Mouse (Mus musculus): Measurements from ENCODE around the gene Irs3. TPM values are rescaled to one million over a fixed set of nuclear protein-coding genes. Genes with fewer than 3 reads are reported as not detected.

The Irs3 gene
- polyA plus RNA-seq, 1 experiment: 0.04 TPM

- TF ChIP-seq MYOG (IDR thresholded peaks at IDR 0.05; ENCODE audit: control insufficient read depth in 1 of 3, insufficient read depth in 1 of 3, insufficient read length in 2 of 3, low read depth in 2 of 3) (no peak), MYOD1 (IDR thresholded peaks at IDR 0.05; ENCODE audit: control insufficient read depth in 1 of 3, insufficient read length in 2 of 3, low read depth in 2 of 3) (peak in 2 of 3 experiments; percentile 7 to 34)
- H3ac ChIP-seq (ENCODE audit: control insufficient read depth, insufficient read length): no peak overlapping the region
- no peak overlapping the region for H3K4me3 ChIP-seq
- H3K36me3 ChIP-seq (ENCODE audit: control insufficient read depth, insufficient read depth): peaks cover 9% of the 10 kb centered on the region
- peaks cover 32% of the 10 kb centered on the region for H3K79me2 ChIP-seq (ENCODE audit: control insufficient read depth, insufficient read depth)
- H3K4me2 ChIP-seq (ENCODE audit: low read depth): no peak overlapping the region
- H3K27me3 ChIP-seq (ENCODE audit: control insufficient read depth, insufficient read depth, insufficient read length): no peaks in the 10 kb centered on the region
These were observed 37.5 kb downstream of the Irs3 start for GRCm38 (mm10) chr5:137607860-137608653.

GRCm38 (mm10) chr5:137601365-137601729, 44.2 kb downstream of the Irs3 start:
- Histone ChIP-seq H3K4me2 (ENCODE audit: low read depth) (peak overlapping the region; percentile 90), H3K4me3 (peak overlapping the region; percentile 56), H3K36me3 (ENCODE audit: control insufficient read depth, insufficient read depth) (peaks cover 9% of the 10 kb centered on the region), H3K79me2 (ENCODE audit: control insufficient read depth, insufficient read depth) (peaks cover 13% of the 10 kb centered on the region), H3ac (ENCODE audit: control insufficient read depth, insufficient read length) (peak overlapping the region; percentile 43), H3K27me3 (ENCODE audit: control insufficient read depth, insufficient read depth, insufficient read length) (no peaks in the 10 kb centered on the region)
- TF ChIP-seq MYOG (IDR thresholded peaks at IDR 0.05; ENCODE audit: control insufficient read depth in 1 of 3, insufficient read depth in 1 of 3, insufficient read length in 2 of 3, low read depth in 2 of 3) (no peak), CEBPB (IDR thresholded peaks at IDR 0.05; ENCODE audit: insufficient read depth, poor library complexity, severe bottlenecking) (no peak), POLR2A (IDR thresholded peaks at IDR 0.05; ENCODE audit: insufficient read length, low read depth) (no peak), MAX (IDR thresholded peaks at IDR 0.05; ENCODE audit: low read depth) (no peak), TCF12 (IDR thresholded peaks at IDR 0.05; ENCODE audit: insufficient read depth, poor library complexity, severe bottlenecking) (no peak), POLR2AphosphoS2 (IDR thresholded peaks at IDR 0.05; ENCODE audit: insufficient read length, low read depth) (no peak), USF1 (IDR thresholded peaks at IDR 0.05; ENCODE audit: low read depth) (no peak), MYOD1 (IDR thresholded peaks at IDR 0.05; ENCODE audit: control insufficient read depth in 1 of 3, insufficient read length in 2 of 3, low read depth in 2 of 3) (no peak), REST (IDR thresholded peaks at IDR 0.05; ENCODE audit: insufficient read depth, insufficient read length) (no peak), E2F4 (IDR thresholded peaks at IDR 0.05; ENCODE audit: insufficient read depth) (no peak), TCF3 (IDR thresholded peaks at IDR 0.05; ENCODE audit: insufficient read length, low read depth) (no peak), SRF (IDR thresholded peaks at IDR 0.05; ENCODE audit: control insufficient read depth, insufficient read length, low read depth) (no peak)

- Histone ChIP-seq H3K27me3 (ENCODE audit: control insufficient read depth, insufficient read depth, insufficient read length) (no peaks in the 10 kb centered on the region), H3K4me2 (ENCODE audit: low read depth) (peak within 1 kb of the TSS; percentile 96), H3K4me3 (peak within 1 kb of the TSS; percentile 56)
These were observed 44.7 kb downstream of the Irs3 start, which contains the start of gene Mospd3 for GRCm38 (mm10) chr5:137600619-137601364. Gene Mospd3 (minus strand): TSS chr5:137601058.

GRCm38 (mm10) chr5:137600281-137600618, 45.3 kb downstream of the Irs3 start:
- H3ac ChIP-seq (ENCODE audit: control insufficient read depth, insufficient read length): peak overlapping the region; percentile 43
- H3K4me3 ChIP-seq: peak overlapping the region; percentile 56
- peaks cover 6% of the 10 kb centered on the region for H3K36me3 ChIP-seq (ENCODE audit: control insufficient read depth, insufficient read depth)
- peaks cover 13% of the 10 kb centered on the region for H3K79me2 ChIP-seq (ENCODE audit: control insufficient read depth, insufficient read depth)
- no peaks in the 10 kb centered on the region for H3K27me3 ChIP-seq (ENCODE audit: control insufficient read depth, insufficient read depth, insufficient read length)
- TF ChIP-seq MYOD1 (IDR thresholded peaks at IDR 0.05; ENCODE audit: control insufficient read depth in 1 of 3, insufficient read length in 2 of 3, low read depth in 2 of 3) (peak in 1 of 3 experiments; percentile 0), TCF12 (IDR thresholded peaks at IDR 0.05; ENCODE audit: insufficient read depth, poor library complexity, severe bottlenecking) (no peak), E2F4 (IDR thresholded peaks at IDR 0.05; ENCODE audit: insufficient read depth) (no peak), POLR2AphosphoS2 (IDR thresholded peaks at IDR 0.05; ENCODE audit: insufficient read length, low read depth) (peak; percentile 51)
- peak overlapping the region; percentile 96 for H3K4me2 ChIP-seq (ENCODE audit: low read depth)

More at GRCm38 (mm10) chr5:137600619-137601364, 44.7 kb downstream of the Irs3 start, which contains the start of gene Mospd3:
- peak; percentile 93 for TF ChIP-seq SRF (IDR thresholded peaks at IDR 0.05; ENCODE audit: control insufficient read depth, insufficient read length, low read depth)
- peak; percentile 60 for TF ChIP-seq POLR2A (IDR thresholded peaks at IDR 0.05; ENCODE audit: insufficient read length, low read depth)
- no peak for TF ChIP-seq REST (IDR thresholded peaks at IDR 0.05; ENCODE audit: insufficient read depth, insufficient read length)
- TF ChIP-seq MAX (IDR thresholded peaks at IDR 0.05; ENCODE audit: low read depth): no peak
- TF ChIP-seq TCF3 (IDR thresholded peaks at IDR 0.05; ENCODE audit: insufficient read length, low read depth): no peak
- TF ChIP-seq MYOD1 (IDR thresholded peaks at IDR 0.05; ENCODE audit: control insufficient read depth in 1 of 3, insufficient read length in 2 of 3, low read depth in 2 of 3): peak in 1 of 3 experiments; percentile 0
- TF ChIP-seq E2F4 (IDR thresholded peaks at IDR 0.05; ENCODE audit: insufficient read depth): no peak
- TF ChIP-seq POLR2AphosphoS2 (IDR thresholded peaks at IDR 0.05; ENCODE audit: insufficient read length, low read depth): peak; percentile 39
- no peak for TF ChIP-seq TCF12 (IDR thresholded peaks at IDR 0.05; ENCODE audit: insufficient read depth, poor library complexity, severe bottlenecking)
- no peak for TF ChIP-seq CEBPB (IDR thresholded peaks at IDR 0.05; ENCODE audit: insufficient read depth, poor library complexity, severe bottlenecking)
- TF ChIP-seq MYOG (IDR thresholded peaks at IDR 0.05; ENCODE audit: control insufficient read depth in 1 of 3, insufficient read depth in 1 of 3, insufficient read length in 2 of 3, low read depth in 2 of 3): peak in 1 of 3 experiments; percentile 29
- TF ChIP-seq USF1 (IDR thresholded peaks at IDR 0.05; ENCODE audit: low read depth): no peak
- H3K36me3 ChIP-seq (ENCODE audit: control insufficient read depth, insufficient read depth): peaks cover 9% of the 10 kb centered on the region
- peak within 1 kb of the TSS; percentile 43 for H3ac ChIP-seq (ENCODE audit: control insufficient read depth, insufficient read length)
- peaks cover 13% of the 10 kb centered on the region for H3K79me2 ChIP-seq (ENCODE audit: control insufficient read depth, insufficient read depth)

Data from myocyte (in vitro differentiated cells).